Mouse (Mus musculus): ENCODE measurements around the gene Mycl. TPM values are rescaled to one million over a fixed set of nuclear protein-coding genes. Genes with fewer than 3 reads are reported as not detected.
"Not testable (repeated sequence)": the region's sequence is repeated elsewhere in the genome, so short reads cannot be mapped to it uniquely, and the experiment has no call there.

The Mycl gene
- total and polyA plus RNA-seq, 3 experiments: 0.38 to 0.51 (median 0.44) TPM

DNA sequence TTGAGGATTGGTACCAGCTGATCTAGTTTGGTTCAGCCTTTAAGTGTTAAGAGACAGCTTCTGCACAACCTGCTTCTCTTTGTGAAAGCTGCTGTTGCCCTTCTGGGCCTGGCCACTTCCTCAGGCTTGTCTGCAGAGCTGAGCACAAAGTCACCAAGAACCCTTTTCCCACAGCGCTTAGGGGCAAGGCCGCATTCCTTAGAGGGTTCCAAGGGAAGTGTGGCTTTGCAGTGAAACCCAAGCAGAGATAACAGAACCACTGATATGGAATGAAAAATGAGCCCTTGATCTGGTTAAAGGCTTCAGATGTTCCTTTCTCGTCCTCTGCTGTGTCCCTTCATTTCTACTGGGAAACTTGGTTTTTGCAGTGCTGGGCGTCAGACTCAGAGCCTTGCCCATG is 8.0 kb upstream of the Mycl start:
- Histone ChIP-seq H3K4me3 (replicated peaks in 1 of 3; ENCODE audit: low read depth in 2 of 3, low read length in 2 of 3, poor library complexity in 1 of 3) (no peak overlapping the region), H3K27me3 (replicated peaks) (no peaks in the 10 kb centered on the region), H3K9ac (ENCODE audit: insufficient read depth, low read depth) (no peak overlapping the region), H3K79me2 (replicated peaks; ENCODE audit: control insufficient read depth, extremely low read depth, insufficient read depth, poor library complexity, severe bottlenecking) (no peaks in the 10 kb centered on the region), H3K4me1 (ENCODE audit: control insufficient read depth in 1 of 2, insufficient read depth in 2 of 2) (peaks cover 0 to 14% of the 10 kb centered on the region in 2 experiments; a peak in 2 of 4 replicates), H3K27ac (ENCODE audit: insufficient read depth, low read depth) (no peak overlapping the region), H3K4me2 (ENCODE audit: insufficient read depth, low read depth, poor library complexity, severe bottlenecking) (no peak overlapping the region), H3K36me3 (replicated peaks in 1 of 2; ENCODE audit: control insufficient read depth in 1 of 2, insufficient read depth in 1 of 2, low read length in 1 of 2) (no peaks in the 10 kb centered on the region), H3K9me3 (replicated peaks; ENCODE audit: low read length) (no peaks in the 10 kb centered on the region)
- DNase-seq (ENCODE audit: extremely low read depth): no peak
- in situ Hi-C loops (cut with MboI; ENCODE audit: low pct_ligation_motif_present, low pct_unique_long_range_greater_than_20kb, low sequenced_read_pairs) (loop anchor here (10.0 kb wide), 1 partner anchor 73 kb away; no protein-coding TSS in a partner anchor), dilution Hi-C loops (cut with MboI; ENCODE audit: extremely low pct_ligation_motif_present, extremely low pct_unique_long_range_greater_than_20kb, low sequenced_read_pairs) (no loop called here)
- TF ChIP-seq PAX5 (IDR thresholded peaks at IDR 0.05; ENCODE audit: low read length): no peak
- TF ChIP-seq MEF2A (IDR thresholded peaks at IDR 0.05; ENCODE audit: borderline replicate concordance, low read depth, low read length): no peak
- no peak for TF ChIP-seq SMC3 (IDR thresholded peaks at IDR 0.05; ENCODE audit: low read depth, low read length)
- TF ChIP-seq IRF4 (IDR thresholded peaks at IDR 0.05; ENCODE audit: low read depth, low read length): no peak
- no peak for TF ChIP-seq MAFK (IDR thresholded peaks at IDR 0.05; ENCODE audit: insufficient replicate concordance, low read length)
- TF ChIP-seq GABPA (IDR thresholded peaks at IDR 0.05; ENCODE audit: insufficient replicate concordance, low read depth, low read length): no peak
- no peak for TF ChIP-seq CHD2 (IDR thresholded peaks at IDR 0.05; ENCODE audit: low read length)
- TF ChIP-seq MAX (IDR thresholded peaks at IDR 0.05; ENCODE audit: low read length): no peak
- TF ChIP-seq KAT2A (IDR thresholded peaks at IDR 0.05; ENCODE audit: insufficient replicate concordance, low read length): no peak
- TF ChIP-seq NELFE (IDR thresholded peaks at IDR 0.05; ENCODE audit: low read depth, low read length): no peak
- no peak for TF ChIP-seq ZNF384 (IDR thresholded peaks at IDR 0.05; ENCODE audit: low read depth, low read length)
- no peak for TF ChIP-seq MXI1 (IDR thresholded peaks at IDR 0.05; ENCODE audit: low read depth, low read length)
- no peak for TF ChIP-seq ELF1 (IDR thresholded peaks at IDR 0.05; ENCODE audit: low read depth, low read length)
- no peak for TF ChIP-seq POLR2AphosphoS2 (IDR thresholded peaks at IDR 0.05; ENCODE audit: low read depth, low read length)
- no peak for TF ChIP-seq JUN (IDR thresholded peaks at IDR 0.05; ENCODE audit: insufficient read depth, low read depth, low read length)
- no peak for TF ChIP-seq UBTF (IDR thresholded peaks at IDR 0.05; ENCODE audit: low read depth, low read length)
- no peak for TF ChIP-seq ZKSCAN1 (IDR thresholded peaks at IDR 0.05; ENCODE audit: borderline replicate concordance, low read depth, low read length)

DNA sequence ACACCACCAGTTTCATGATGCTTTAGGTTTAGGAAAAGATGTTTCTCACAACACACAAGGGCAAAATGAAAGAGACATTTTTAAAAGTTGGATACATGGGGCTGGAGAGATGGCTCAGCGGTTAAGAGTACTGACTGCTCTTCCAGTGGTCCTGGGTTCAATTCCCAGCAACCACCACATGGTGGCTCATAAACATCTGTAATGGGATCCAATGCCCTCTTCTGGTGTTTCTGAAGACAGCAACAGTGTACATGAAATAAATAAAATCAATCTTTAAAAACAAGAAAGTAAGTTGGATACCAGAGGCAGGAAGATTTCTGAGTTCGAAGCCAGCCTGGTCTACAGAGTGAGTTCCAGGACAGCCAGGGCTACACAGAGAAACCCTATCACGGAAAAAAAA is 7.4 kb upstream of the Mycl start:
- H3K9me3 ChIP-seq (replicated peaks; ENCODE audit: low read length); H3K79me2 ChIP-seq (replicated peaks; ENCODE audit: control insufficient read depth, extremely low read depth, insufficient read depth, poor library complexity, severe bottlenecking); H3K9ac ChIP-seq (ENCODE audit: insufficient read depth, low read depth); H3K4me2 ChIP-seq (ENCODE audit: insufficient read depth, low read depth, poor library complexity, severe bottlenecking); H3K27me3 ChIP-seq (replicated peaks); dilution Hi-C loops (cut with MboI; ENCODE audit: extremely low pct_ligation_motif_present, extremely low pct_unique_long_range_greater_than_20kb, low sequenced_read_pairs); H3K27ac ChIP-seq (ENCODE audit: insufficient read depth, low read depth); H3K36me3 ChIP-seq (replicated peaks in 1 of 2; ENCODE audit: control insufficient read depth in 1 of 2, insufficient read depth in 1 of 2, low read length in 1 of 2); H3K4me3 ChIP-seq (replicated peaks in 1 of 3; ENCODE audit: low read depth in 2 of 3, low read length in 2 of 3, poor library complexity in 1 of 3): not testable (repeated sequence)
- peak; percentile 33 for DNase-seq (ENCODE audit: extremely low read depth)
- peaks cover 0 to 14% of the 10 kb centered on the region in 2 experiments; a peak in 2 of 4 replicates for H3K4me1 ChIP-seq (ENCODE audit: control insufficient read depth in 1 of 2, insufficient read depth in 2 of 2)
- TF ChIP-seq SMC3 (IDR thresholded peaks at IDR 0.05; ENCODE audit: low read depth, low read length) (peak; percentile 72), CTCF (conservative IDR thresholded peaks at IDR 0.05 in 1 of 2, IDR thresholded peaks at IDR 0.05 in 1 of 2; ENCODE audit: low read depth in 2 of 2, low read length in 2 of 2) (peak in 1 of 2 experiments; percentile 90; a peak in 3 of 4 replicates), RAD21 (IDR thresholded peaks at IDR 0.05; ENCODE audit: low read depth, low read length) (peak; percentile 30)
- in situ Hi-C loops (cut with MboI; ENCODE audit: low pct_ligation_motif_present, low pct_unique_long_range_greater_than_20kb, low sequenced_read_pairs): loop anchor here (10.0 kb wide), 1 partner anchor 73 kb away; no protein-coding TSS in a partner anchor
